Mouse (Mus musculus) kidney, embryonic 14.5 days (tissue): ENCODE data around the gene Nasp. TPM values are rescaled to one million over a fixed set of nuclear protein-coding genes. Genes with fewer than 3 reads are reported as not detected.

ENCODE experiments used
- ATAC-seq: fragments of 200-750 bp; cut with Nextera tagmentation; 2 replicates; pipeline ENCODE4 v1.8.0; 2017; ENCODE audit warnings: moderate number of reproducible peaks, mild to moderate bottlenecking, moderate TSS enrichment, moderate library complexity; ENCODE audit not compliant: low FRiP score, low TSS enrichment
- H3K27ac ChIP-seq: fragments of 300-500 bp; sonication (generic); 2 replicates; pipeline ENCODE4 v1.5.1; 2014; ENCODE audit warnings: low read depth, mild to moderate bottlenecking, low read length, moderate library complexity, mixed read lengths
- H3K27me3 ChIP-seq: fragments of 300-500 bp; sonication (generic); 2 replicates; pipeline ENCODE4 v1.6.1; 2014; ENCODE audit warnings: mild to moderate bottlenecking, low read length; ENCODE audit not compliant: control insufficient read depth, insufficient read depth
- H3K36me3 ChIP-seq: fragments of 300-500 bp; sonication (generic); 2 replicates; pipeline ENCODE4 v1.6.1; 2014; ENCODE audit warnings: low read length, mixed read lengths; ENCODE audit not compliant: control insufficient read depth, insufficient read depth
- H3K4me1 ChIP-seq: fragments of 300-500 bp; sonication (generic); 2 replicates; pipeline ENCODE4 v1.6.1; 2014; ENCODE audit warnings: low read length, mixed read lengths; ENCODE audit not compliant: control insufficient read depth, insufficient read depth
- H3K4me2 ChIP-seq: fragments of 300-500 bp; sonication (generic); replicated peaks from 2 replicates; pipeline ENCODE4 v1.6.1; 2014; ENCODE audit warnings: low read depth, mild to moderate bottlenecking, low read length
- H3K4me3 ChIP-seq: fragments of 300-500 bp; sonication (generic); 2 replicates; pipeline ENCODE4 v1.5.1; 2014; ENCODE audit warnings: mild to moderate bottlenecking, low read length
- H3K9ac ChIP-seq: fragments of 300-500 bp; sonication (generic); 2 replicates; pipeline ENCODE4 v1.6.1; 2014; ENCODE audit warnings: low read depth, mild to moderate bottlenecking, low read length, moderate library complexity
- H3K9me3 ChIP-seq: fragments of 300-500 bp; sonication (generic); 2 replicates; pipeline ENCODE4 v1.6.1; 2016; ENCODE audit warnings: low read length; ENCODE audit not compliant: control insufficient read depth
- WGBS: fragments of 180-500 bp; shearing (Covaris S2); extraction: QIAGEN DNeasy Blood & Tissue Kit; methylation state at CpG from one replicate; pipeline ENCODE4 v1.1.7; 2014; 5-methylcytosine and 5-hydroxymethylcytosine counted together
- polyA plus RNA-seq: library from polyadenylated mRNA; unstranded; fragments of >200 nt; fragmentation: Nextera tagmentation; extraction: Ambion mirVana; gene quantifications from 2 replicates; pipeline ENCODE4 v1.2.1, GENCODE M21; 2014

Gene Nasp
- polyA plus RNA-seq, 1 experiment from 2014 or later = 234 TPM

GRCm38 (mm10) chr4:116615237-116615636 is 12.5 kb downstream of the Nasp start:
- Histone ChIP-seq H3K27ac (no peak overlapping the region), H3K4me2 (no peak overlapping the region), H3K4me1 (no peaks in the 10 kb centered on the region), H3K9me3 (no peaks in the 10 kb centered on the region), H3K36me3 (peaks cover 77% of the 10 kb centered on the region), H3K9ac (no peak overlapping the region), H3K27me3 (no peaks in the 10 kb centered on the region), H3K4me3 (no peak overlapping the region)
- 98% methylated on average over 2 of the region's 2 CpGs for WGBS
- no peak for ATAC-seq

GRCm38 (mm10) chr4:116612621-116613020 is 15.1 kb downstream of the Nasp start:
- Histone ChIP-seq H3K4me2 (no peak overlapping the region), H3K9me3 (no peaks in the 10 kb centered on the region), H3K27ac (no peak overlapping the region), H3K4me3 (no peak overlapping the region), H3K27me3 (no peaks in the 10 kb centered on the region), H3K36me3 (peaks cover 74% of the 10 kb centered on the region), H3K4me1 (no peaks in the 10 kb centered on the region), H3K9ac (no peak overlapping the region)
- ATAC-seq = no peak
- WGBS = 98% methylated on average over 2 of the region's 2 CpGs

- Histone ChIP-seq H3K4me3 (peak overlapping the region; percentile 58), H3K27me3 (no peaks in the 10 kb centered on the region), H3K9me3 (no peaks in the 10 kb centered on the region), H3K9ac (peak overlapping the region; percentile 71), H3K36me3 (peaks cover 44% of the 10 kb centered on the region), H3K27ac (peak overlapping the region; percentile 64), H3K4me1 (peaks cover 9% of the 10 kb centered on the region), H3K4me2 (peak overlapping the region; percentile 87)
- WGBS = 1% methylated on average over 50 of the region's 50 CpGs
- ATAC-seq = peak; percentile 96
Observed at GRCm38 (mm10) chr4:116596978-116597881, 30.5 kb downstream of the Nasp start.

- H3K9ac ChIP-seq = peak within 1 kb of the TSS; percentile 71
- ATAC-seq = no peak
- no peaks in the 10 kb centered on the region for H3K27me3 ChIP-seq
- H3K4me2 ChIP-seq = peak within 1 kb of the TSS; percentile 87
- peaks cover 44% of the 10 kb centered on the region for H3K36me3 ChIP-seq
- peak within 1 kb of the TSS; percentile 58 for H3K4me3 ChIP-seq
- peak within 1 kb of the TSS; percentile 64 for H3K27ac ChIP-seq
- no peaks in the 10 kb centered on the region for H3K9me3 ChIP-seq
- peaks cover 9% of the 10 kb centered on the region for H3K4me1 ChIP-seq
- WGBS = 21% methylated on average over 5 of the region's 5 CpGs
Observed at GRCm38 (mm10) chr4:116596379-116596778, 31.4 kb downstream of the Nasp start, which contains the start of gene Ccdc17. Ccdc17 (plus strand) TSS chr4:116596654.

- peaks cover 44% of the 10 kb centered on the region for H3K36me3 ChIP-seq
- WGBS = 87% methylated on average over 8 of the region's 8 CpGs
- peaks cover 9% of the 10 kb centered on the region for H3K4me1 ChIP-seq
- no peaks in the 10 kb centered on the region for H3K9me3 ChIP-seq
- no peak overlapping the region for H3K4me3 ChIP-seq
- H3K4me2 ChIP-seq = no peak overlapping the region; the same call in 1 of the 2 replicates
- H3K9ac ChIP-seq = no peak overlapping the region
- H3K27me3 ChIP-seq = no peaks in the 10 kb centered on the region
- no peak for ATAC-seq
- no peak overlapping the region for H3K27ac ChIP-seq
Observed at GRCm38 (mm10) chr4:116595793-116596192, 31.9 kb downstream of the Nasp start.

GRCm38 (mm10) chr4:116558151-116558882 is 69.4 kb downstream of the Nasp start:
- Histone ChIP-seq H3K9me3 (no peaks in the 10 kb centered on the region), H3K9ac (peak overlapping the region; percentile 90), H3K4me3 (peak overlapping the region; percentile 90), H3K4me2 (peak overlapping the region; percentile 82), H3K4me1 (peaks cover 4% of the 10 kb centered on the region; the same call in 1 of the 2 replicates), H3K36me3 (peaks cover 7% of the 10 kb centered on the region), H3K27me3 (no peaks in the 10 kb centered on the region), H3K27ac (peak overlapping the region; percentile 93)
- 3% methylated on average over 15 of the region's 15 CpGs for WGBS
- no peak for ATAC-seq

GRCm38 (mm10) chr4:116557306-116558121 is 70.2 kb downstream of the Nasp start, which contains the start of gene Gpbp1l1:
Gpbp1l1 (plus strand) TSS chr4:116557658.
- peak within 1 kb of the TSS; percentile 82 for H3K4me2 ChIP-seq
- peak; percentile 97 for ATAC-seq
- H3K36me3 ChIP-seq = peaks cover 14% of the 10 kb centered on the region
- peaks cover 4% of the 10 kb centered on the region; the same call in 1 of the 2 replicates for H3K4me1 ChIP-seq
- H3K27me3 ChIP-seq = no peaks in the 10 kb centered on the region
- H3K9ac ChIP-seq = peak within 1 kb of the TSS; percentile 90
- peak within 1 kb of the TSS; percentile 93 for H3K27ac ChIP-seq
- under 1% methylated on average over 73 of the region's 78 CpGs for WGBS
- no peaks in the 10 kb centered on the region for H3K9me3 ChIP-seq
- H3K4me3 ChIP-seq = peak within 1 kb of the TSS; percentile 90

- ATAC-seq = peak; percentile 95
- H3K4me1 ChIP-seq = peaks cover 4% of the 10 kb centered on the region; the same call in 1 of the 2 replicates
- H3K4me2 ChIP-seq = peak overlapping the region; percentile 82
- no peaks in the 10 kb centered on the region for H3K9me3 ChIP-seq
- H3K36me3 ChIP-seq = peaks cover 17% of the 10 kb centered on the region
- peak overlapping the region; percentile 93 for H3K27ac ChIP-seq
- no peaks in the 10 kb centered on the region for H3K27me3 ChIP-seq
- under 1% methylated on average over 28 of the region's 28 CpGs for WGBS
- H3K4me3 ChIP-seq = peak overlapping the region; percentile 90
- peak overlapping the region; percentile 90 for H3K9ac ChIP-seq
Observed at GRCm38 (mm10) chr4:116556561-116557305, 71.0 kb downstream of the Nasp start.
